Mouse (Mus musculus) lung, postnatal 4 days (tissue): Measurements from ENCODE around the gene Ttc4.
A peak's percentile ranks its signal among the peaks of the same experiment; 100 is the strongest.

Experiments
- DNase-seq, 2 experiments: peaks; one replicate each; pipeline ENCODE4 v3.0.0; 2021

Ttc4 gene

DNA sequence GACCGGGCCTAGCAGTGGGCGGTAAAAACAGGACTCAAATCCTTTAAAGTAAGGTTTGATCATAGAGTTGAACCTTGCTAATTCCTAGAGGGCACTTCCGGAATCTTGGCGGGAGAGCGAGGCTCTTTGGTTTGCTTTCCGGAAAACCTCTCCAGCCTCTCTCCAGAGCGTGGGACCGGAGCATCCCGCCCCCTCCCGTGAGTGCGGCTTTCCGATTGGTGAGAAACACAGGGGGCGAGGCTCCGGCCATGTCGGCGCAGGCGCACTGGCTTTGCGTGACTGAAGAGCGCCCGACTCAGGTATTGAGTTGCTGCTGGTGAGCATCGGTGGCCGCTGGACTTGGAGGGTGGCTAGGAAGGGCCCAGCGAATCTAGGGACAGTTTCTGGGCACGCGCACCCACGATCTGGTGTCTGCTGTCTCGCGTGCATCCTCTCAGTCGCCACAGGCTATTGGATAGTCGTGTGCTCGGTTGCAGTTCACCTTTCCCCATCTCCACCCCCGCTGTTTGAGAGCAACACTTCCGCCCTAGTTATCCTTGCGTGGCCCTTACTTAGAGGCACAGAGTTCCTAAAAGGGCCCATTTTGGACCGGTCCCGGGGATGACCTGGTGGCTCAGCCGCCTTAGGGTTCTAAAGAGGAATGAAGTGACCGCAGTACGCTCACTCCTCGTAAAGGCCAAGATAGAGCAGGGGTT is 27.8 kb downstream of the Ttc4 start, which contains the start of gene Pars2:
TSS of gene Pars2 (plus strand) at position 237 of the 695 bp plus-strand sequence.
- peak; percentile 98 for DNase-seq

- DNase-seq, result no peak
Observed at GRCm38 (mm10) chr4:106647137-106647536, 31.6 kb downstream of the Ttc4 start.

DNA sequence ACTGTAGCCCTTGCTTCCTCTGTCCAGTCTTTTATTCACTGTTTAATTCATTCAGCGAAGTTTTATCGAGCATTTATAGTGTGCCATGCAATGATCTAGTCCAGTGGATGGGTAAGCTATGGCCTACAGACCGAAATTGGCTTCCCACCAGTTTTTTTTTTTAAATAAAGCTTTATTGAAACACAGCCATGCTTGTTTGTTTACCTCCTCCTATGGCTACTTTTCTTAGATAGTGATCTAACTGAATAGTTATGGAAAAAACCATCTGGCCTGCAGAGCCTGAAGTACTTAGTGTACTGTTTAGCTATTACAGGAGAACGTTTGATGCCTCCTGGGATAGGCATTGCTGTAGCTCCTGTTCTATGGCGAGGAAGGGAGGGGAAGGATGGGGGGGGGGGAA is 32.9 kb downstream of the Ttc4 start:
- DNase-seq, result no peak

DNA sequence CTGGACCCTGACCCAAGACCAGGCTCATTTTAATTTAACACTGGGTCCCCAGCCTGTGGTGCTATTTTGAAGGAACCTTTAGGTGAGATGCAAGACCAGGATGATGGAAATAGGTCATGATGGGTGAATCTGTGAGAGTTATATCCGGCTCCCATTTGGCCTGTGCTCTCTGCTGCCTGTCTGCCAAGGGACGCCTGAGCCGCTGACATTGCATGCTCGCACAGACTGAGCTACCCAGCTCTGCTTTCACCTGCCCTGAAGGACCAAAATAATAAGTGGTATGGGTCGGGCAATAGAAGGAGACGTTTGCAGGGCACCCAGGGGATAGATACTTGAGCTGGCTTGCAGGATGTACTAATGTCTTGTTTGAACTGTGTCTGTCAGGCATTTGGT is 34.5 kb downstream of the Ttc4 start:
- no peak for DNase-seq

DNA sequence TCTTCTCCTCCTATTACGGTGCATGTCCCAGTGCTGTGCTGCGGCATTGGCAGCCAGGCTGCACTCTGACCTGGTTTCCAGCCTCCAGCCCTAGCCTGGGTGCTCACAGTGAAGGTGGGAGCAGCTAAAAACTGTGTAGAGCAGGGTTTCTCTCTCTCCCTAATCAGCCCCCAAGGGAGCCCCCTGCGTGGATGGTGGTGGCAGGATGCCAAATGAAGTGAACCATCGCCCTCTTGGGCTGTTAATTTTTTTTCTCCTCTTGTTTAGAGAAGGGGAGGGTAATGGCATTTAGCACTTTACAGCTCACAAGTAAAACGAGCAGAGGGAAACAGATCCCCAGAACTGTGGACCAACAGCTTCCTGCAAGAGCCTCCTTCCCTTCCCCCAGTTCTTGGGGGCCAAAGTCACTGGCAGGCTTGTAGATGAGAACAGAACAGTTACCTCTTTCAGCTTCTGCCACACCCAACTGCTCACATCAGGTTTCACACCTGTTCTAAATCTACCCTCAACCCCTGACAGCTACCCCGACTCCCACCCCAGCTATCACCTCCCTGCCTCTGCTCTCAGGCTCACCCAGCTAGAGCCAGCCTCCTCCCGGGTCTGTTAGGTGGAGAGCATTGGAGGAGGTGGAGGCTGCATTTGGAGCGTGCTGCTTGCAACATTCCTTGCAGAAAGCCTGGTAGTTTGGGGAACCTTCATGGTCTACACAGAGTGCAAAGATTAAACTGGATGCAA is 35.1 kb downstream of the Ttc4 start:
- peak in 1 of 2 experiments; percentile 40 for DNase-seq

GRCm38 (mm10) chr4:106634086-106634479 is 44.7 kb downstream of the Ttc4 start:
- DNase-seq, result no peak

DNA sequence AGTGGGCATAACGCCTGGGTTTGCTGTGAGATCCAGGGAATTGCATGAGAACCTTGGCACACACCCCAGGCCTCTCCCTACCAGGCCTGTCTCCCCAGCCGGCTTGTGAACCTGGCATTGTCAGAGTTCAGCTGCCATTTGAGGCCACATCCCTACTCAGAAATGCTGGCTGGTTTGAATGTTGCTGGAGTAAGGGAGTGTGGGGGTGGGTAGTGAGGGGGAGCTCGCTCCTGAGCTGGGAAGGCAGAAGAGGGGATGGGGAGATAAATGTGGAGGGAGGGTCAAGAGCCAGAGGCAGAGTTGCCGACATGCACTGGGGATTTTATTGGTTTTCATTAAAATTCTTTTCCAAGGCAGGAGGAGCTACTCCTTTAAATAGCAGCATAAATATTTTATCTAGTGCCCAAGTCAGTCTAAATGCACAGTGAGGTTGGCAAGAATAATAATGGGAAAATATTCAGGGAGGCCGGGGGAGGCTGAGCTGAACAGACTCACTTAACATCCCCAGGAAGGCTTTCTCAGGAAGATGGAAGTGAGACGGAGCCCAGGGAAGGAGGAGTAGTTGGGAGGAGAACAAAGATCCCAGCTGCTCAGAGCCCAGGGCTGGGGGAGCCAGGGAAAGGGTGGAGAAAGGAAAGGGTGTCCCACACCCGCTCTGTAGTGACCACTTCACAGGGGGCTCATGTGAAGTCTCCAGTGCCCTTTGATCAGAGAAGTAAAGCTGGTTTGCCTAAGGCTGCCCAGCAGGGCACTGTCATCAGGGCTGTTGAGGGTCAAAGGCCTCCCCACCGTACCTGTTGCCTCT is 45.3 kb downstream of the Ttc4 start:
- no peak for DNase-seq

DNA sequence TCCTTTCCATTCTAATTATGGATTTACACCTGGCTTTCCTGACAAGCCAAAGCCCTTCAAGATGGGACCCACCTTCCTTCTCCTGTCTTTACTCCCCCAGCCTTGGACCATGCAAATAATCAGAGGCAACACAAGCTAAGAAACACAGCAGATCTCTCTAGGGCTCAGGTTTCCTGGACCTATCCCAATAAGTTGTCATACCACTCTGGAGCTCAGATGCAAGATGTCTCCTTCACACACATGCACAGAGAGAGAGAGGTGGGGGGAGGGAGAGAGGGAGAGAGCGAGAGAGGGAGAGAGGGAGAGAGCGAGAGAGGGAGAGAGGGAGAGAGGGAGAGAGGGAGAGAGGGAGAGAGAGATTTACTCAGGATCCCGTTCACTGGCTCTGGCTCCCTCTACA is 46.4 kb downstream of the Ttc4 start:
- DNase-seq, result no peak

- peak; percentile 42 to 59 for DNase-seq
Observed at GRCm38 (mm10) chr4:106630333-106631220, 48.2 kb downstream of the Ttc4 start.

GRCm38 (mm10) chr4:106629374-106629773 is 49.4 kb downstream of the Ttc4 start:
- DNase-seq, result no peak

DNA sequence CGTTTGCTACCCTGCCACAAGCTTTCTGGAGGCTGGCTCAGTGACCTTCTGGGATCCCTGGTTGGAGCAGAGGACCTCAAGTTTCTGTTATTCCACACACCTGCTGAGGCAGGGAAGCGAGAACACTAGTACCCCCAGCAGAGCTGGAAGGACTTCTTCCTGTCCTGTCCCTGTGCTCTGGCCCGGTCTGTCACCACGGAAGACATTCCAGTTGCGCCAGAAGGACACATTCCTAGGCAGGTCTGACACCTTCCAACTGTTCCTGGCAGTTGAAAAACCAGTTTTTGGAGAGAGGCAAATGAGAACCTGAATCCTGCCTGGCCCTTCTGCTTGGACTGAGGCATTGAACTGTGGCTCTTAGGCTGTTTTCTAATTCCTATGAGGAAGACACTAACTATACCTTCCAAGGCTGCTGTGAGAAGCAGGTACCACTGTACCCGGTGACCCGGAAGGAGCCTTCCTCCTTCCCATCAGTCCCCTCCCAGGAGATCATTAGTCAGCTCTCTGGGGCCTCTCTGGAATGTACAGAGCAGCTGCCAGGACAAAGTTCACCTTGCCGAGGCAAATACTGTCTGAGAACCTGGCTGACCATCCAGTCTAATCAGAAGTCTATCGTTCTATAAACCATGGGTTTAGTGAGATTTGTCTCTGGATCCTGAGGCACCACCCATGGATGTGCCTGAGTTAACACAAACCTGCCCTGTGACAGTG is 49.9 kb downstream of the Ttc4 start:
- no peak for DNase-seq

DNA sequence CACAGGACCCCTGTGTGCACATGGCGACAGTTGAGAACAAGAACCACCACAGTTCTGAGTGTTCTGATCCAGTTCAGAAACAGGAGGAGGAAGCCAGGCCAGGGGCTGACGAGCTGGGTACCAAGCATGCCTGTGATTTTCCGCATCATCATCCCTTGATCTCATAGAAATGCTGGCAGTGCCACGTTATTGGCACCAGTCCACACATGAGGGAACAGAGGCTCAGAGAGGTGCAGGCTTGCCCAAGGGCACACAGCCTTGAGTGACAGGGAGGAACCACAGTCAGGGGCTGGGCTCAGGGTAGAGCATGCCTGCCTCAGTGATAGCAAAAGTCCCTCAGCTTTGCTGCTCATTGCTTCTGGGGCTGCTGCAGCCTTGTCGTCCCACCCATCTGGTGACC is 50.9 kb downstream of the Ttc4 start:
- no peak for DNase-seq

DNA sequence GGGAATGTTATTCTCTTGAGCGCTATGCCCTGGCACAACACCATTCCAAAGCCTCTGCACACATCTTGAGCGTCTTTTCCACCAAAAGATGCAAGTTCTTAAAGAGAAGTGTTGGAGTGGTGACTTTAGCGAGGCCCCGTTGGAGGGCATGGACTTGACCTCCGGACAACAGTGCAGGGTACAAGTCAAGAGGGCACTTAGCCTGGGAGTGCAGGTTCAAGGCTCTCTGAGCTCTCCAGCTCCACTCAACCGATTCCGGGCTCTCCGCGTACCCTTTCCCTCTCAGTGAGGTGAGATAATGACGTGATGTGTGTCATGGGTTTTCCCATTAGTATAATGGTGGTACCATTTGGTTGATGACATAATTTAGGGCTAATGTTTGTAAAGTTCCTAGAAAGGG is 54.5 kb downstream of the Ttc4 start:
- no peak for DNase-seq

DNA sequence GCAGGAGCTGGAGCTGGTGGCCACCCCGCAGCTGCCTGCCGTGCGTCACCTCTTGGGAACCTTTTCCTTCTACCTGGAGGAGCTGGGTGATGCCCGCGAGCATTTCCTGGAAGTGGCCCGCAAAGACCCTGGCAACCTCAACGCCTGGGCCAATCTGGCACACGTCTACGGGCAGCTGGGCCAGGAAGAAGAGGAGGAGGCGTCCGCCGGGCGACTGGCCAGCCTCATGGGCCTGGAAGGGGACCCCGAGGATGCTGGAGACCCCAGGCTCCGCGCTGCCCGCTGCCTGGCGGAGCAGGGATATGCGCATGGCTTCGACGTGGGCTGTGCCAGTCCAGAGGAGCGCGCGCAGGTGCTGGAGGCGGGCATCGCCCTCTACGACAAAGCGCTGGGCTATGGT is 56.0 kb downstream of the Ttc4 start:
- no peak for DNase-seq

DNA sequence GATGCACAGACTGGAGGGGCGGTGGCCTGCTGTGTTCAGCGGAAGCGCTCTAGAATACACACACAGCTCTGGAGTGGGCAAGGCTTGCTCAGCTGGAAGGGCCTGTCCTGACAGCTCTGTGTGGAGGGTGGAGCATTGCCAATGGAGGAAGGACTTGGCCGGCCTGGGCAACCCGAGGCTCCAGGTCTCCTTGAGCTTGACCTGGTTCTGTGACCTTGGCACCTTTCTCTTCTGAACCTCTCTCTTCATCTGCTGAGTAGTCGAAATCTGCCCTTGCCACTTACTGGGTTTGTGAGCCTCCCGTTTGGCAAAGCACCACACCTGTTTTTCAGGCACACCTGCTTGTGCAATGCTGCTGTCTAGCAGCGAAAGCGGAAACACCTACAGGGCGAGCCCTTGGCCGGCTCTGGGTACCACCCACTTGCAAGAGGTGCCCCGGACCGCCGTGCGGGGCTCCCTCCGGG is 56.7 kb downstream of the Ttc4 start, which contains the start of gene Ttc22:
TSS of gene Ttc22 (plus strand) at position 403 of the 464 bp plus-strand sequence.
- peak; percentile 43 to 72 for DNase-seq

DNA sequence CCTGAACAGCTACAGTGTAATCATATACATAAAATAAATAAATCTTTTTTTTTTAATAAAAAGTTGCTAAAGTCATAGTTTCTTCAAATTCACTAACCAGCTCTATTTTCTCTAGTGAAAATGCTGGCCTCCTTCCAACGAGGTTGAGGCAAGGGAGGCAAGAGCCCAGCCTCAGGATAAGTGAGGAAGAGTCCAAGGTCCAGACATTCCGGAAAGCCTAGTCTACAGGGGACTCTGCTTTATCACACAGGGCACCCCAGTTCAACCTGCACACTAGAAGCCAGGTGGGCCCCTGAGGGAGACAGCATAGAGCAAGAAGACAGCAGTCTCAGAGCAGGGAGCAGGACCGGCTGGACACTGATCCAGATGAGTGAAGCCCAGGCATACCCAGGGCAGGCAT is 57.3 kb downstream of the Ttc4 start:
- no peak for DNase-seq

DNA sequence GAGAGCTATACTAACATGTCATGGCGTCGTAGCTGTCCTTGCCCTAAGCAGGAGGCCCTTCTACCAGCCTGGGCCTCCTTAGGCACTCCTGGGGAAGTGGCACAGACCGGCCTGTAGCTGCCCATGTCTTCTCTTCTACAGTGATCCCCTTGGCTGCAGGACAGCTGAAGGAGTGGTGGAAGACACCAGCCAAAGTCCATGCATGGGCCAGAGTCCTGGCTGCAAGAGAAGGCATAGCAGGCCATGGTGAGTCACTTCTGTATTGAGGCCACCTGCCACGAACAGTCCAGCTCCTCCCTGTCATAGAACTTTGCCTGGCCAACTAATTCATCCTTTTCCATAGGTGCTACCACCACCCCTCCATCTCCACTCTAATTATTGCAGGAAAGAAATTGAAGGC is 59.8 kb downstream of the Ttc4 start:
- DNase-seq, result no peak

- DNase-seq, result no peak
Observed at GRCm38 (mm10) chr4:106617056-106617455, 61.7 kb downstream of the Ttc4 start, which contains the start of gene Lexm. Gene Lexm (minus strand): TSS chr4:106617241.

- no peak for DNase-seq
Observed at GRCm38 (mm10) chr4:106615637-106616036, 63.1 kb downstream of the Ttc4 start.

DNA sequence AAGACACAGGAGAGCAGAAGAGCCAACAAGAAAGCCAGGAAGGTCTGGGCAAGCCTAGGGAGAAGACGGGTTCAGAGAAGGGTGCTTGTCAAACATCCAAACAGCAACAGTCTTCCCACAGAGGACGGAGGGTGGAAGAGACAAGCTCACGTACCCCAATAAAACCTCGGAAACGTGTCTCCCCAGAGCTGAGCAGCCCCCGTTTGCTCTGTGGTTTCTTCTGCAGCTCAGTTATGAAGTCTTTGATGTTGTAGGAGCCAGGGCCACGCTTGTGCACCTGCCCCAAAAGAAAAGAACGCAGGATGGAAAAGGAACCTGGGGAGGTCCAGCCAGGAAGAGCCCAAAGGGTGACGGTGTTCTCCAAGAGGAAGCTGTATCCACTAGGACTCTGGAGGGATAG is 63.9 kb downstream of the Ttc4 start:
- no peak for DNase-seq

GRCm38 (mm10) chr4:106614180-106614797 is 64.5 kb downstream of the Ttc4 start:
- peak; percentile 60 to 74 for DNase-seq
